Mouse (Mus musculus): ENCODE results near the gene Ttll6. TPM values are rescaled to one million over a fixed set of nuclear protein-coding genes. Genes with fewer than 3 reads are reported as not detected.

Ttll6 gene
- polyA plus RNA-seq, 1 experiment from 2014 or later, result 0.15 TPM

- DNase-seq (ENCODE audit: low spot score), result peak; percentile 76
- peaks cover 100% of the 10 kb centered on the region for H3K27me3 ChIP-seq (replicated peaks; ENCODE audit: control insufficient read depth, insufficient read depth, low read length)
- no peak overlapping the region for H3K4me3 ChIP-seq (ENCODE audit: low read depth, low read length)
- H3K36me3 ChIP-seq (ENCODE audit: control insufficient read depth, insufficient read depth, low read length), result no peaks in the 10 kb centered on the region
- H3K9me3 ChIP-seq (ENCODE audit: control insufficient read depth, low read length), result no peaks in the 10 kb centered on the region
- H3K4me1 ChIP-seq (replicated peaks; ENCODE audit: control insufficient read depth, insufficient read depth, low read length), result no peaks in the 10 kb centered on the region
- H3K9ac ChIP-seq (ENCODE audit: low read length), result no peak overlapping the region
- H3K4me2 ChIP-seq (ENCODE audit: low read length), result no peak overlapping the region
- no peak for ATAC-seq (replicated peaks; ENCODE audit: low FRiP score, low TSS enrichment, low read depth)
- 1% methylated on average over 37 of the region's 37 CpGs for WGBS
- H3K27ac ChIP-seq (ENCODE audit: low read depth), result no peak overlapping the region
These were observed 69.7 kb downstream of the Ttll6 start for GRCm38 (mm10) chr11:96203182-96203788.

GRCm38 (mm10) chr11:96203789-96204186, 70.2 kb downstream of the Ttll6 start:
- no peak overlapping the region for H3K4me2 ChIP-seq (ENCODE audit: low read length)
- peak; percentile 77 for DNase-seq (ENCODE audit: low spot score)
- H3K9ac ChIP-seq (ENCODE audit: low read length), result no peak overlapping the region
- no peak overlapping the region for H3K4me3 ChIP-seq (ENCODE audit: low read depth, low read length)
- H3K4me1 ChIP-seq (replicated peaks; ENCODE audit: control insufficient read depth, insufficient read depth, low read length), result no peaks in the 10 kb centered on the region
- no peak overlapping the region for H3K27ac ChIP-seq (ENCODE audit: low read depth)
- ATAC-seq (replicated peaks; ENCODE audit: low FRiP score, low TSS enrichment, low read depth), result no peak
- H3K9me3 ChIP-seq (ENCODE audit: control insufficient read depth, low read length), result no peaks in the 10 kb centered on the region
- H3K36me3 ChIP-seq (ENCODE audit: control insufficient read depth, insufficient read depth, low read length), result no peaks in the 10 kb centered on the region
- H3K27me3 ChIP-seq (replicated peaks; ENCODE audit: control insufficient read depth, insufficient read depth, low read length), result peaks cover 100% of the 10 kb centered on the region
- under 1% methylated on average over 16 of the region's 16 CpGs for WGBS

GRCm38 (mm10) chr11:96204351-96204750, 70.8 kb downstream of the Ttll6 start:
- WGBS, result 3% methylated on average over 11 of the region's 11 CpGs
- no peak overlapping the region for H3K4me2 ChIP-seq (ENCODE audit: low read length)
- DNase-seq (ENCODE audit: low spot score) (no peak), ATAC-seq (replicated peaks; ENCODE audit: low FRiP score, low TSS enrichment, low read depth) (no peak)
- no peaks in the 10 kb centered on the region for H3K9me3 ChIP-seq (ENCODE audit: control insufficient read depth, low read length)
- H3K9ac ChIP-seq (ENCODE audit: low read length), result no peak overlapping the region
- no peak overlapping the region for H3K4me3 ChIP-seq (ENCODE audit: low read depth, low read length)
- H3K36me3 ChIP-seq (ENCODE audit: control insufficient read depth, insufficient read depth, low read length), result no peaks in the 10 kb centered on the region
- peaks cover 100% of the 10 kb centered on the region for H3K27me3 ChIP-seq (replicated peaks; ENCODE audit: control insufficient read depth, insufficient read depth, low read length)
- H3K4me1 ChIP-seq (replicated peaks; ENCODE audit: control insufficient read depth, insufficient read depth, low read length), result no peaks in the 10 kb centered on the region
- H3K27ac ChIP-seq (ENCODE audit: low read depth), result no peak overlapping the region

- Histone ChIP-seq H3K4me3 (ENCODE audit: low read depth, low read length) (no peak overlapping the region), H3K4me2 (ENCODE audit: low read length) (no peak overlapping the region), H3K36me3 (ENCODE audit: control insufficient read depth, insufficient read depth, low read length) (no peaks in the 10 kb centered on the region), H3K9ac (ENCODE audit: low read length) (no peak overlapping the region), H3K27ac (ENCODE audit: low read depth) (no peak overlapping the region), H3K9me3 (ENCODE audit: control insufficient read depth, low read length) (no peaks in the 10 kb centered on the region), H3K4me1 (replicated peaks; ENCODE audit: control insufficient read depth, insufficient read depth, low read length) (no peaks in the 10 kb centered on the region), H3K27me3 (replicated peaks; ENCODE audit: control insufficient read depth, insufficient read depth, low read length) (peaks cover 91% of the 10 kb centered on the region)
- WGBS, result 4% methylated on average over 15 of the region's 15 CpGs
- DNase-seq (ENCODE audit: low spot score) (no peak), ATAC-seq (replicated peaks; ENCODE audit: low FRiP score, low TSS enrichment, low read depth) (no peak)
These were observed 72.0 kb downstream of the Ttll6 start for GRCm38 (mm10) chr11:96205426-96206131.

Other genes starting within 250 kb of the Ttll6 start
- gene B4galnt2, start 218.9 kb upstream of the Ttll6 start, polyA plus RNA-seq (2014; fragmentation: Nextera tagmentation; extraction: Ambion mirVana), result 26.6 and 30.9 TPM in 2 replicates
- gene Igf2bp1, start 127.8 kb upstream of the Ttll6 start, polyA plus RNA-seq (2014; fragmentation: Nextera tagmentation; extraction: Ambion mirVana), result 35.7 and 38.6 TPM in 2 replicates
- gene Gip, start 109.2 kb upstream of the Ttll6 start, polyA plus RNA-seq (2014; fragmentation: Nextera tagmentation; extraction: Ambion mirVana), result 2.2 TPM in 1 of 2 replicates, not detected in the other
- gene Snf8, start 98.9 kb upstream of the Ttll6 start, polyA plus RNA-seq (2014; fragmentation: Nextera tagmentation; extraction: Ambion mirVana), result 37.1 and 39.3 TPM in 2 replicates
- gene Ube2z, start 68.4 kb upstream of the Ttll6 start, polyA plus RNA-seq (2014; fragmentation: Nextera tagmentation; extraction: Ambion mirVana), result 33.5 and 33.9 TPM in 2 replicates
- 943 and 1,086 TPM in 2 replicates for gene Atp5g1, start 58.1 kb upstream of the Ttll6 start, polyA plus RNA-seq (2014; fragmentation: Nextera tagmentation; extraction: Ambion mirVana)
- gene Calcoco2, start 21.8 kb upstream of the Ttll6 start, polyA plus RNA-seq (2014; fragmentation: Nextera tagmentation; extraction: Ambion mirVana), result 0.11 TPM in 1 of 2 replicates, not detected in the other
- gene Hoxb13, start 60.5 kb downstream of the Ttll6 start, polyA plus RNA-seq (2014; fragmentation: Nextera tagmentation; extraction: Ambion mirVana), result not detected in 2 replicates
- 1.0 and 1.1 TPM in 2 replicates for gene Hoxb9, start 137.7 kb downstream of the Ttll6 start, polyA plus RNA-seq (2014; fragmentation: Nextera tagmentation; extraction: Ambion mirVana)
- gene Hoxb8, start 148.1 kb downstream of the Ttll6 start, polyA plus RNA-seq (2014; fragmentation: Nextera tagmentation; extraction: Ambion mirVana), result 1.5 and 1.7 TPM in 2 replicates
- 11.7 and 13.2 TPM in 2 replicates for gene Hoxb7, start 152.8 kb downstream of the Ttll6 start, polyA plus RNA-seq (2014; fragmentation: Nextera tagmentation; extraction: Ambion mirVana)
- 18.1 and 24.1 TPM in 2 replicates for gene Hoxb6, start 158.7 kb downstream of the Ttll6 start, polyA plus RNA-seq (2014; fragmentation: Nextera tagmentation; extraction: Ambion mirVana)
- gene Hoxb5, start 169.6 kb downstream of the Ttll6 start, polyA plus RNA-seq (2014; fragmentation: Nextera tagmentation; extraction: Ambion mirVana), result 49.6 and 51.6 TPM in 2 replicates
- 3.5 and 3.8 TPM in 2 replicates for gene Hoxb4, start 184.5 kb downstream of the Ttll6 start, polyA plus RNA-seq (2014; fragmentation: Nextera tagmentation; extraction: Ambion mirVana)
- gene Hoxb3, start 189.5 kb downstream of the Ttll6 start, polyA plus RNA-seq (2014; fragmentation: Nextera tagmentation; extraction: Ambion mirVana), result 3.7 and 4.9 TPM in 2 replicates
- gene Hoxb2, start 216.7 kb downstream of the Ttll6 start, polyA plus RNA-seq (2014; fragmentation: Nextera tagmentation; extraction: Ambion mirVana), result 22.9 and 27.9 TPM in 2 replicates
- gene Hoxb1, start 232.0 kb downstream of the Ttll6 start, polyA plus RNA-seq (2014; fragmentation: Nextera tagmentation; extraction: Ambion mirVana), result 0.36 and 0.42 TPM in 2 replicates